Mouse (Mus musculus) urinary bladder, postnatal 10 days (tissue): ENCODE results near the gene Gm9732.
A peak's percentile ranks its signal among the peaks of the same experiment; 100 is the strongest.
"Not testable (repeated sequence)": the region's sequence is repeated elsewhere in the genome, so short reads cannot be mapped to it uniquely, and the experiment has no call there.

ENCODE experiments used
- DNase-seq: peaks from one replicate; pipeline ENCODE4 v3.0.0; 2022; ENCODE audit warnings: low spot score

The Gm9732 gene

DNA sequence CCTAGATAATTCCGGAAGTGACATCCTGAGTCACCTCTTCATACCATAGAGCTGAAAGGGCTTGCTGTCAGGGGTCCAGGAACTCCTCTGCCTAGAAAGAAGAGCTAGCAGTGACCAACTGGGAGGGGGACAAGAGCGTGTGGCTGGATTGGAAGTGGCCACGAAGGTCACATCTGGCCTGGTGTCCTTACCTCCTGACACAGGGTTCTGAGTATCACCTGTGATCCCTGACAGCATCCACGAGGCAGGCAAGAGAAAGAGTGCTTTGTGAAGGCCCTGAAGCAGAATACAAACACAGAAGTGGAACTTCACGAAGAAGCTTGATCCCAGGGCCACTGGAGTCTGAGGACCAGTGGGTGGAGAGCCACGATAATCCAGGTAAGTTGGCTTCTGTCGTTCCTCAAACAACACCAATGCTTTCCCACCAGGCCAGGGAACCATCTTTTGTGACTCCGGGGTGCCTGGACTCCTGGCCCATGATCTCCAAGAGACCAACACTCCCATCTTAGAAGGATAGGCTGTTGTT lies at the start of gene Gm9732:
Gene Gm9732, plus strand, starts transcription at position 51 of the 526 bp plus-strand sequence.
- peak; percentile 47 for DNase-seq

DNA sequence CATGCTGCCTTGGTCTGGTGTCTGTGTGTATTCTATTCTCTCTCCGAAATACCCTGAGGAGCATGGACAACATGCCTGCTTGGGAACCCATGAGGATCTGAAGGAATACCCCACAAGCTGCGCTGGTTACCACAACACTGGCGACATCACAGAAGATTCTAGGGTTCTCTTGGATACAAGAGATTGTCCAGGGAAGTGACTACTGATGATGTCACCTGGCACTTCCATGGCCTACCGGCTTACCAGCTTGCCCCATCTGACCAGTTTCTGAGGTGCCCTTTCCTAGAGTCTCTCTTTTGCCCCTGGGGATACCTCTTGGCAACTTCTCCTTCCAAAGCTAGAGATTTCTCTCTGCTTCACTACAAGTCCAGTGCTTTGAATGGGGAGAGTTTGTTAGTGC lies 39.6 kb upstream of the Gm9732 start, which contains the start of gene Gm8122:
Gene Gm8122, minus strand, starts transcription at position 101 of the 400 bp plus-strand sequence.
- DNase-seq = not testable (repeated sequence)

DNA sequence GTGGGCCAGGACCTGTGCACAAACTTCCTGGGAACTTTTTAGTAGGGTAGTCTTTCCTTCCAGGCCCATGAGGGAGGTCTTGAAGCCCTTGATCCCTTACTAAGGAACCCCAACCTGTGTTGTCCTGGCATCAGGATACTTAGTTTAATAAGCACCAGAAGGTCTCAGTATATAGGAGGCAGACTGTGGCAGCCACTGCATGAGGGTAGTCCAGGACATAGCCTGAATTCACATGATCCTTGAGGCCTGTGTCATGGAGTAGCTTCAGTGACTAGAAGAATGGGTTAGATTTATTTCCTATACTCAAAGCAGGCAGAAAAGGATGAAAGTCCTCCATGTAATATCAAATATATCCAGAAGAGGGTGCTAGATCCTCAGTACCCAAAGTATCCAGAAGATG lies 37.1 kb upstream of the Gm9732 start:
- not testable (repeated sequence) for DNase-seq

DNA sequence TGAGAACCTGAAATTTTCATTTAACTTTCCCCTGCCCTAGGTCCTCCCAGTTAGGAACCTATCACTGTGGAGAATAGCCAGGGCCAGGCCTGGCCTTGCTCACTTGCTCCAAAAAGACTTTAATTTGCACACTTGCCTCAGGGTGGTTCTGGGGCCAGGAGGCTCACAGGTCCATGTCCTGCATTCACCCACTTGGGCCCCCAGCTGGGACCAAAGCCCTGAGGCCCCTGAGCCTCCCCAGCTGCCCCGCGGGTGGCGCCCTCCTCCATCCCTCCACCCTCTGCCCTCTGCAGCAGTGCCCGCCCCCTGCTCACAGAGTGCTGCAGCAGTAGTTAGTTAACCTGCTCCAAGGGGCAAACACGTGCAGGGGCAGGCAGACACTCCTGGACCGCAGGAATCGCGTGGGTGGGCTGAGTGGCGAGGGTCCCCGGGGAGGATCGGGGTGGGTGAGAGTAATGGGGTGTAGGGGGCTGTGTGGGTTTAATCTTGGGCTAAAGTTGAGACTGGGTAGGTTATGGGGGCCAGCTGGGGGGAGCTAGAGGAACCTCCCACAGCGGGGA lies 25.1 kb upstream of the Gm9732 start:
- DNase-seq = not testable (repeated sequence)

DNA sequence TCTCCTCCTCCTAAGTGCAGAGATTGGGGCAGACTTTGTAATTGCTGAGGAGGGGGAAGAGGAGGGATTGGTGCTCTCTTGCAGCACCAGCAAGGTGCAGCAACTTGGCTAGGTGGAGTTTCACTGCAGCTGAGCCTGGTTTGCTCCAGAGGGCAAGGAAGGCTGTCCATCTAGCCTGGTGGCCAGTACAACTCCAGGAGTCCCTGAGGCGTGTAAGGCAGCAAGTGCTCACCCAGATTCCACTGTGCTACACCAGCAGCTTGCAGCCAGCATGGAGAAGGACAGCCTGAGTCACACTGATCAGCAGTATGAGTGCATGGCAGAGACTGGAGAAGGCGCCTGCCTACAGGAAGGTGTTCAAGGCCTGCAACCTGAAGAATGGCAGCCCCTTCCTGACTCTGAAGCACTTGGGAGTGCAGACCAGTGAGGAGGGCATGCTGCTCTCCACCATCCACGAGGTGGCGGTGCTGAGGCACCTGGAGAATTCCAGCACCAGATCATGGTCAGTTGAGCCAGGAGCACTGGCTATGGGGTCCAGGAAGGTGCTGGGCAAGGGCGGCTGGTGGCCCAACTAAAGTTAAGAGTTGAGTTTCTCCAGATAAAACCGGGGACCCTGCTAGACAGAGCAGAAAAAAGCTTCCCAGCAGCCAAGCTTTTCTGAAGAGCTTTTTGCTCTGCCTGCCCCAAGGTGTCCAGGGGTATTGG lies 24.1 kb upstream of the Gm9732 start:
- not testable (repeated sequence) for DNase-seq

DNA sequence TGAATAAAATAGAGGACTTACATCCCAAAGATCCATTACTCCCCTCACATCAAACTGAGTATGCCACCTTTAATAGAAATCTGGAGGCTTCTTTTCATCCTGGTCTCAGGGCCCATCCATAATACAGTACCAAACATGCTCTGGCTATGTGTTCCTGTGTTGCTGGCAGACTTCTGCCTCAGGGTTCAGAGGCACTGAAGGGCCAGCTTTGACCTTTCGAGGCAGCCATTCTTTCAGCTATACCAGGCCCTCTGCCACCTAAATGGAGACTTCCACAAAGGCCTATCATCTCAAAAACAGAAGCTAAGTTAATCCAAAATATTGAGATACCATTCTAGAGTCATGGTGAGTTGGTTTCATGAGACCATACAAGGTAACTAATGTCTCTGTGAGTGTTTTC lies 18.3 kb upstream of the Gm9732 start:
- not testable (repeated sequence) for DNase-seq

DNA sequence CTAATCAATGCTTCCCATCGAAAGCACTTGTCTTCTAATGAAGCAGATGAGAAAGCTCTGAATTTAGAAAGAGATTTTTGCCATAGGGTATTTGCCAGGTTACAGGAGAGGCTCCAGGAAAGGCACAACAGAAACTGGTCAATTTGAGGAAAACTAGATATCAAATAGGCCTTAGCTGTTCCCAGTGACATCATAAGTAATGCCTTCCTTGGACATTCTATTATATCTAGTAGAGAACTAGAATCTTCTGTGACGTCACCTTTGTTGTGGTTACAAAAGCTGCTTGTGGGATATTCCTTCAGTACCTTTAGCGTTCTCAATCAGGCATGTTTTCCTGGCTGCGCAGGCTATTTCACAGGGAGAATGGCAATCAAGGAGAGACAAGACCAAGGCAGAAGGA lies 16.5 kb upstream of the Gm9732 start, which contains the start of gene Gm8126:
Gene Gm8126, plus strand, starts transcription at position 301 of the 400 bp plus-strand sequence.
- not testable (repeated sequence) for DNase-seq

DNA sequence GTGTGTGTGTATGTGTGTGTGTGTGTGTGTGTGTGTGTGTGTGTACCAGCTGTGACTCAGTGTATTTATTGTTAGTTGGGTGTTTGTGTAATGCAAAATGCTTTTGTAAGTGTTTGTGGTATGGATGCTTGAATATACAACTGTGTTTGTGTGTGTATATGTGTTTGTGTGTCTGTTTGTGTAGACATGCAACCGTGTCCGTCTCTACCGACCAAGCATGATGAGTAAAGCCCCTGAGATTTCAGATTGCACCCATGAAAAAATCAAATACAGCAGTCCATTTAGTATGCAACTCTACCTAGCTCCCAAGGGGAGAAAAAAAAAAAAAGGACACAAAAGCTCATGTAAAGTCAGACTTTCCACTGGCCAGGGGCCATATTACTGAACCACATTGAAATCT lies 11.4 kb upstream of the Gm9732 start:
- DNase-seq = not testable (repeated sequence)

DNA sequence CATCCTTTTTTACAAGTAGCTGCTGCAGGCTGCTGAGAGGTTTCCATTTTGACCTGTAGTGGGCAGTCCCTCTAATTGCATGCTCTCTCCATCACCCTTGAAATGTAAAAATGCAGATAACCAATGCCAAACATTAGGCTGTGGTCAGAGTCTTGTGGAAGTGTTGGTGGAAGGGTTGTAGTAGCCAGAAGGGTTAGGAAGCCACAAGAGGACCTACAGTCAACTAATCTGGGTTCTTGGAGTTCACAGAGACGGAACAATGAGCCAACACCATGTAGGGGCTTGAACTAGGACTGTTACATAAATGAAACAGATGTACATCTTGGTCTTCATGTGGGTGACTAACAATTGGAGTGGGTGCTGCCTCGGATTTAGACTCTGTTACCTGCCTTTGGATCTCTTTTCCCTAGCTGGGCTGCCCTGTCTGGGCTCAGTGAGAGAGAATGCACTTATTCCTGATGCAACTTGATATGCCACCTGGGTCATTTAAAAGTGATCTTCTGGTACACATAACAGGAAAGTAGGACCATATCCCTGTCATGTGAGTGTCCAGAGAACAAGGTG lies 6.2 kb upstream of the Gm9732 start:
- DNase-seq = not testable (repeated sequence)

DNA sequence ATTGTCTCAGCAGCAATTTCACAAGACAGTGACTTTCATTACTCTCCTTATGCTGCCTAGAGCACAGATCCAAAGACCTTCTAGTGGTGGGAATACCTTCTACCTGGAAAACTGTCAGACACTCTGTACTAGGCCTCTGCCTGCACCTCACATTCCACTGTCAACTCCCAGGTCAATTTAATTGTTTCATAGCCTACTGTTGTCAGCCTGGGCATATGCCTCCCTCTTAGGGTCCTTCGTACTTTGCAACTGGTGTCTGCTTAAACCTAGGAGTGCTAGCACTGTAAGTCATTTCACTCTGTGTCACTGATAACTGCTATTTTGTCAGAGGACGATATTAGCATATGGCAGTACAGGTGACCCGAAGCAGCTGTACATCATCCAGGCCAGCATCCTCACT lies 5.6 kb upstream of the Gm9732 start:
- DNase-seq = not testable (repeated sequence)

DNA sequence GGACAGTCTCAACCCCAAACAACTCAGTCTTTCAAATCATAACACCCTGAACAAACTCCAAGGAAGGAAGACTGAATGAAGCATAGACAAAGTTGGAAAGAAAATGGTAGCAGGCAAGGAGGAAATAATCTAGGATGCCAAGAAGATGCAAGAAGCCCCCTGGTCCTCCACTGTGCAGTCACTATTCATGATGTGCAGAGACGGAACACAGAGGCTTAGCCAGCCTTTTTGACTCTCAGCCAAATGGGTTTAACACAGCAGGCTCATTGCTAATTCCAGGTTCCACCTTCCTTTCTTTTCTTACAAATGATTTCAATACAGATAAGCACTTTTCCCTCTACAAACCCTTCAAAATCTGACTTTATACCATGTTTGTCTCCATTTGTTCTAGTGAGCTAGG lies 1.7 kb upstream of the Gm9732 start:
- DNase-seq = not testable (repeated sequence)

DNA sequence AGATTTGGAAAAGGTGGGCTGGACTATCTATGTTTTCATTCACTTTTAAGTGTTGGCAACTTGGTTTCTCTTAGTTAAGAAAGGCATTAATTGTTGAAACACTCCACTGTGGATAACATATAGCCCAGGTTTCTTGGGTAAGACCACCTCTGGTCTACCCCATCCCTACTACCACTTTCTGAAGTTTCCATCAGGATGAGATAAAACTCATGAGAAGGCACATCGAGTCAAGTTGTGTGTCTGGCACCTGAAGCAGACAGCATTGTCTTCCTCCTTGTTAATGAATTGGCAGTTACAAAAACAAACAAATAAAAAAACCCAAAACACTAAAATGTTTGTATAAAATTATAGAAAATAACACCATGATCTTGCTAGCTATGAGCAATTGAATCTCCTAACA lies 916 bp downstream of the Gm9732 start:
- DNase-seq = not testable (repeated sequence)

DNA sequence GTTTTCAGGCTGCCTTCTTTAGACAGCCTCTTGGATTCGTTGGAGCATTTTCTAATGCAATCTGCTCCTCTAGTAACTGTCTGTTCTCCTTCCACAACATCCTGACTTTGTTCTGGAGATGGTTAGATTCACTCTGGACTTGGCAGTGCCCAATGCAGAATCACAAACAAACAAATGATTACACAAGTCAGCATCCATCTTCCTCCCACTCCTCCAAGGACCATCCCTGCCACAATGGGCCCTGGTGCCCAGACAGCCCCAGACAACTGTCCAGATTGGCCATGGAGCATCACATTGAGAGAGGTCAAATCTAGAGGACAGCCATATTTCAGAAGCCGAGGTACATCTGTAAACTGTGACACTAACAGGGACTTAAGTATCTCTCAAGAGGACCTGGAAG lies 2.6 kb downstream of the Gm9732 start:
- DNase-seq = not testable (repeated sequence)

DNA sequence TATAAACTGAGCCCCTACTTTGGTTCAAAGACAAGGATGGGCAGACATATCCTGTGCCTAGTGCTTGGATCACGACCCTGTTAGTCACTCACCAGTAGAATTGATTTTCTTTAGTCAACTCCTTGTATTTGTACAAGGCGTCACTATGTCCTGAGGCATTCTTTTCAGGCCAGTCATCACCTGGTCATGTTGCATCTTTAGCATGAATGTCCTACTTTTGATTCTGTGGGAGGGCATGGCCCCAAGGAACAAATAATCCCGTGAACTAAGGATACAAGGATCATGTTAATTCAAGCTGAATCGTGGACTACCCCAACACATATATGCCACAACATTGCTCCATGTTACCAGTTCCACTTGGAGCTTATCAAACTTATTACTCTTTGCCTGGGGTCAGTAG lies 3.3 kb downstream of the Gm9732 start:
- DNase-seq = not testable (repeated sequence)

DNA sequence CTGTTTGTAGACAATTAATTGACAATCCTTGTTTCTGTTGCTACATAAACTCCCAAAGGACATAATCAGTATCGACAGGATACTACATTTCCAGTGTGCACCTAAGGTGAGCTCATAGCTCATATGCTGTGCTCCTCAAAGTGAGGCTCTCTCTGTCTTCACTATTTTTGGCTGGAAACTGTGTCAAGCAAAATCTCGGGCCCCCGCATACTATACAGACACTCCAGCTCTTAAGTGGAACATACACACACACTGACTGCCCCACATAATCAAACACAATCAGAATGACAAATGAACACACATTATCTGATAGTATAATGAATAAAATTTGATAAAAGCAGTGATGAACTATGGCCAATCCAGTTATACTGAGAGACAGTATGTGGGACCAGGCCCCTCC lies 3.8 kb downstream of the Gm9732 start:
- not testable (repeated sequence) for DNase-seq

DNA sequence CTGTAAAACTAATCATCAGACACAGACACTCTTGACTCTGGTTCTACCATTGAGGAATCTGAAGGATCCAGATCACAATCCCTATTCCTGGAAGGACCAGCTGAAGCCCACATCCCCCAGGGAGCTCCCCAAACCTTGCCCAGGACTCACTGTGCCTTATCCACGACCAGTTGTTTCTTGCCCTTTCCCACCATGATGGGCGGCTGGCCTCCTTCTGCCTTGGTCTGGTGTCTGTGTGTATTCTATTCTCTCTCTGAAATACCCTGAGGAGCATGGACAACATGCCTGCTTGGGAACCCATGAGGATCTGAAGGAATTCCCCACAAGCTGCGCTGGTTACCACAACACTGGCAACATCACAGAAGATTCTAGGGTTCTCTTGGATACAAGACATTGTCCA lies 18.7 kb downstream of the Gm9732 start, which contains the start of gene Gm8127:
Gene Gm8127, minus strand, starts transcription at position 330 of the 400 bp plus-strand sequence.
- not testable (repeated sequence) for DNase-seq

DNA sequence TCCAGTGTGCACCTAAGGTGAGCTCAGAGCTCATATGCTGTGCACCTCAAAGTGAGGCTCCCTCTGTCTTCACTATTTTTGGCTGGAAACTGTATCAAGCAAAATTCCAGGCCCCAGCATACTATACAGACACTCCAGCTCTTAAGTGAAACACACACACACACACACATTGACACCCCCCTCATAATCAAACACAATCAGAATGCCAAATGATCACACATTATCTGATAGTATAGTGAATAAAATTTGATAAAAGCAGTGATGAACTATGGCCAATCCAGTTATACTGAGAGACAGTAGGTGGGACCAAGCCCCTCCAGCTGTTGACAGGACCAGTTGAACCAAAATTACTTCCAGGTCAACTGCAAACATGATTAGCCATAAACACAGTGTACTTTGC lies 44.7 kb downstream of the Gm9732 start:
- DNase-seq = not testable (repeated sequence)

DNA sequence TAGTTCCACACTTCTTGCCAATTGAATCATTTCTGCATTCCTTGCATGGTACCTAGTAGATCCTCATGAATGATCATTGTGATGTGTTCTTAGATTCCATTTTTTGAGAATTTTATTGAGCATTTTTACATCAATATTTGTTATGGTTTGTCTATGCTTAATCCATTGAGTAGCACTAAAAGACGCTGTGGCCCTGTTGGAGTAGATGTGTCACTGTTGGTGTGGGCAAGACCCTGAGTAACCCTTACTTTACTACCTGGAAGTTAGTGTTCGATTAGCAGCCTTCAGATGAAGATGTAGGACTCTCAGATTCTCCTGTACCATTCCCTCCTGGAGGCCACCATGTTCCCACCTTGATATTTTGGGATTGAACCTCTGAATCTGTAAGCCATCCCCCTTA lies 53.8 kb downstream of the Gm9732 start:
- not testable (repeated sequence) for DNase-seq

DNA sequence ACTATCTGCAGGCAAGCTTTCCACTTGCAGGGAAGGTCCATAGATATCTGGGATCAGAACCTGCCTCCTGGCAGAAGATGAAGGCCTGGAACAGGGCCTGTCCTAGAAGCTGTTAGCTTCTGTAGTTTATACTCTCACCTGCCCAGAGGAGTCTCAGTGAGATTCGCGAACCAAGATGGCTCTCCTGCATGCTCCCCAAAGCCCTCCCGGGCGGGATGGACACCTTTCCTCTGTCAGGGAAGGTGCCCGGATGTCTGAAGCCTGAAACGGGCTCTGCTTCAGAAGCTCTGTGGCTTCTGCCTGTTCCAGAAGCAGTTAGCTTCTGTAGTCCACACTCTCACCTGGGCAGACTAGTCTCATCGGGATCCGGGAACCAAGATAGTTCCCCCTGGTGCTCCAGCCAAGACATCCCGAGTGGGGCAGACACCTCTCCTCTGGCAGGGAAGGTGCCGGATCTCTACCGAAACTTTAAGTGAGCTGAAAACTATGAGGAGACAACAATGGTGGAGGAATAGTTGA lies 56.6 kb downstream of the Gm9732 start:
- DNase-seq = not testable (repeated sequence)

DNA sequence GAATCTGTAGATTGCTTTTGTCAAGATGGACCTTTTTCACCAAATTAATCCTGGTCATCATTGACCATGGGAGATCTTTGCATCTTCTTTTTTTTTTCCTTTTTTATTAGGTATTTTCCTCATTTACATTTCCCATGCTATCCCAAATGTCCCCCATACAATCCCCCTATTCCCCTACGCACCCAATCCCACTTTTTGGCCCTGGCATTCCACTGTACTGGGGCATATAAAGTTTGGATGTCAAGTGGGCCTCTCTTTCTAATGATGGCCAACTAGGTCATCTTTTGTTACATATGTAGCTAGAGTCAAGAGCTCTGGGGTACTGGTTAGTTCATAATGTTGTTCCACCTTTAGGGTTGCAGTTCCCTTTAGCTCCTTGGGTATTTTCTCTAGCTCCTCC lies 62.8 kb downstream of the Gm9732 start:
- not testable (repeated sequence) for DNase-seq

DNA sequence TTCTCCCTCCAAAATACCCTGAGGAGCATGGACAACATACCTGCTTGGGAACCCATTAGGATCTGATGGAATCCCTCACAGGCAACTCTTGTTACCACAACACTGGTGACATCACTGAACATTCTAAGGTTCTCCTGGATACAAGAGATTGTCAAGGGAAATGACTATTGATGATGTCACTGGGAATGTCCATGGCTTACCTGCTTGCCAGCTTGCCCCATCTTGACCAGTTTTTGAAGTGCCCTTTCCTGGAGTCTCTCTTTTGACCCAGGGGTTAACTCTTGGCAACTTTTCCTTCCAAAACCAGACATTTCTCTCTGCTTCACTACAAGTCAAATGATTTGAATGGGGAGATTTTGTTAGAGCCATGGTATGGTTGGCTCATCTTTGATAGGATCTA lies 72.9 kb downstream of the Gm9732 start, which contains the start of gene 1700001F09Rik:
Gene 1700001F09Rik, minus strand, starts transcription at position 101 of the 400 bp plus-strand sequence.
- DNase-seq = not testable (repeated sequence)

DNA sequence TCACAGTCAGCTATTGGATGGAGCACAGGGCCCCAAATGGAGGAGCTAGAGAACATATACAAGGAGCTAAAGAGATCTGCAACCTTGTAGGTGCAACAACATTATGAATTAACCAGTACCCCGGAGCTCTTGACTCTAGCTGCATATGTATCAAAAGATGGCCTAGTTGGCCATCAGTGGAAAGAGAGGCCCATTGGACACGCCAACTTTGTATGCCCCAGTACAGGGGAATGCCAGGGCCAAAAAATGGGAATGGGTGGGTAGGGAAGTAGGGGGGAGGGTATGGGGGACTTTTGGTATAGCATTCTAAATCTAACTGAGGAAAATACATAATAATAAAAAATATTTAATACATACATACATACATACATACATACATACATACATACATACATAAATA lies 78.1 kb downstream of the Gm9732 start:
- not testable (repeated sequence) for DNase-seq
